Mouse (Mus musculus): ENCODE results near the gene Tmem132b. TPM values are rescaled to one million over a fixed set of nuclear protein-coding genes. Genes with fewer than 3 reads are reported as not detected.

Tmem132b gene
- polyA plus RNA-seq, 1 experiment from 2014 or later, result 0.28 TPM

DNA sequence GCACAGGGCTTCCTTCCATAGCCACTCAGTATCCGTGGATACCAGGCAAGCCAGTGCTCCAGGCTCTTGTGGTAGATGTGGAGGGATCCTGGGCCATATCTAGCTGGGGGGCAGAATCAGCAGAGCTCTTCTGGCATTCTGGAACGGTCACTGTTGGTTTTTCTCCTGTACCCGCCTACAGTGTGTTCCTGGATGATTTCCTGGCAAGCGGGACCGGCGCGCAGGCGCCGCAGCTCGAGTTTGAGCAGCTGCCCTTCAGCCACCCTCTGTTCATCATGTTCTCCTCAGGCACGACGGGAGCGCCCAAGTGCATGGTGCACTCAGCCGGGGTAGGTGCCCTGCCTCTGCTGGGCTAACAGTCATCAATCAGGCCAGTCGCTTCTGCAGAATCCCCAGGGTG lies 25.6 kb upstream of the Tmem132b start:
- no peak for TF ChIP-seq CTCF (IDR thresholded peaks at IDR 0.05; ENCODE audit: low read depth)
- H3K4me3 ChIP-seq (replicated peaks; ENCODE audit: low read depth, low read length), result no peak overlapping the region
- H3K4me2 ChIP-seq (ENCODE audit: low read length), result no peak overlapping the region
- peaks cover 15% of the 10 kb centered on the region; the same call in 1 of the 2 replicates for H3K36me3 ChIP-seq (ENCODE audit: insufficient read depth, low read length)
- H3K4me1 ChIP-seq (replicated peaks; ENCODE audit: insufficient read depth, low read length), result no peaks in the 10 kb centered on the region
- DNase-seq (ENCODE audit: low spot score) (no peak), ATAC-seq (replicated peaks; ENCODE audit: low FRiP score, low read depth) (no peak)
- H3K9me3 ChIP-seq (replicated peaks; ENCODE audit: low read length), result no peaks in the 10 kb centered on the region
- H3K27ac ChIP-seq, result no peak overlapping the region; the same call in 1 of the 2 replicates
- no peaks in the 10 kb centered on the region for H3K27me3 ChIP-seq (ENCODE audit: insufficient read depth, low read length)
- no peak overlapping the region for H3K9ac ChIP-seq (ENCODE audit: low read depth, low read length)
- 67% methylated on average over 15 of the region's 15 CpGs for WGBS

DNA sequence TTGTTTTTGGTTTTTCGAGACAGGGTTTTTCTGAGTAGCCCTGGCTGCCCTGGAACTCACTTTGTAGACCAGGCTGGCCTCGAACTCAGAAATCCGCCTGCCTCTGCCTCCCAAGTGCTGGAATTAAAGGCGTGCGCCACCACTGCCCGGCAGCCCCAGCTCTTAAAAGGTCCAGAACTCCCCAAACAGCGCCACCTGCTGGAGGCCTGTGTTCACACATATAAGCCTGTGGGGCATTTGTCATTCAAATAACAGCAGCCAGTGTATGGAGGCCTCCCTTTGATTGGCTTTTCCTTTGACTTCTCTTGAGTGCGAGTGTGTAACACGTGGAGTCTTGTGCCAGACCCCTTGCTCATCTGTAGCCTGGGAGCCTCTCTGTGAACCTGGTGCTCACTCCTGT lies 24.0 kb upstream of the Tmem132b start:
- Histone ChIP-seq H3K36me3 (ENCODE audit: insufficient read depth, low read length) (peaks cover 21% of the 10 kb centered on the region; the same call in 1 of the 2 replicates), H3K4me1 (replicated peaks; ENCODE audit: insufficient read depth, low read length) (no peaks in the 10 kb centered on the region), H3K9ac (ENCODE audit: low read depth, low read length) (no peak overlapping the region), H3K27me3 (ENCODE audit: insufficient read depth, low read length) (no peaks in the 10 kb centered on the region), H3K27ac (no peak overlapping the region), H3K9me3 (replicated peaks; ENCODE audit: low read length) (no peaks in the 10 kb centered on the region), H3K4me2 (ENCODE audit: low read length) (no peak overlapping the region), H3K4me3 (replicated peaks; ENCODE audit: low read depth, low read length) (no peak overlapping the region)
- no peak for DNase-seq (ENCODE audit: low spot score)
- no peak for ATAC-seq (replicated peaks; ENCODE audit: low FRiP score, low read depth)
- WGBS, result 92% methylated on average over 9 of the region's 9 CpGs
- peak; percentile 48; the same call in 1 of the 2 replicates for TF ChIP-seq CTCF (IDR thresholded peaks at IDR 0.05; ENCODE audit: low read depth)

DNA sequence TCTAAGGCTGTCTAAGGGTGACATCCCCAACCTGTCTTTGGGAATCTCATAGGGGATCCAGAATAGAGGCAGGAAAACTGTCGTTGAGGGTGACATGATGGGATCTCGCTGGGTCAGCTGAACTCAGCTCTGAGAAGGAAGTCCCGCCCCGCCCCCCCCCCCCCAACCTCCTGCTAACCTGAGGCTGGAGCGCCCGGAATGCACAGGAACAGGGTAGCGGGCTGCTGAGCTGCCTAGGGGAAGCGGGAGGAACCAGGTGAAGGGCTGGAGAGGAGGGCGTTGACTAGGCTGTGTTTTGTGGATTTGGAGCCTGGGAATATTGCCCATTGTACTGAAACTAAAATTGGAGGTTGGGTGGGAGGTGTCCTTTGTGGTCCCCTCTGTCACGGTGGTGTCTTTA lies 23.6 kb upstream of the Tmem132b start:
- H3K9ac ChIP-seq (ENCODE audit: low read depth, low read length), result no peak overlapping the region
- peaks cover 24% of the 10 kb centered on the region; the same call in 1 of the 2 replicates for H3K36me3 ChIP-seq (ENCODE audit: insufficient read depth, low read length)
- H3K27ac ChIP-seq, result no peak overlapping the region
- no peak overlapping the region for H3K4me2 ChIP-seq (ENCODE audit: low read length)
- DNase-seq (ENCODE audit: low spot score), result no peak
- H3K4me3 ChIP-seq (replicated peaks; ENCODE audit: low read depth, low read length), result no peak overlapping the region
- H3K4me1 ChIP-seq (replicated peaks; ENCODE audit: insufficient read depth, low read length), result no peaks in the 10 kb centered on the region
- H3K9me3 ChIP-seq (replicated peaks; ENCODE audit: low read length), result no peaks in the 10 kb centered on the region
- 95% methylated on average over 10 of the region's 10 CpGs for WGBS
- no peak for TF ChIP-seq CTCF (IDR thresholded peaks at IDR 0.05; ENCODE audit: low read depth)
- H3K27me3 ChIP-seq (ENCODE audit: insufficient read depth, low read length), result no peaks in the 10 kb centered on the region
- ATAC-seq (replicated peaks; ENCODE audit: low FRiP score, low read depth), result no peak

DNA sequence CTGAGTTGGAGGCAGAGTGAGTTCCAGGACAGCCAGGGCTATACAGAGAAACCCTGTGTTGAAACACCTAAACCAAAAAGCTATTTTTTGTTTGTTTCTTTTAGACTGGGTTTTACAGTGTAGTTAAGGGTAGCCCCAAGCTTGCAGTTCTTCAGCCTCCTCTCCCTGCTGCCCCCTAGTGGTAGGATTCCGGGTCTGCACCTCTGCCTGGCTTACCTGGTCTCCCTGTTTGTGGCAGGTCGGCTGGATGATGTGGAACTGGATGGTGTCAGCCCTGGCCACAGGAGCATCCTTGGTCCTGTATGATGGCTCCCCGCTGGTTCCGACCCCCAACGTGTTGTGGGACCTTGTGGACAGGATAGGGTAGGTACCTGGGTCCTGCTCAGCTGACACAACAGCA lies 22.0 kb upstream of the Tmem132b start:
- H3K36me3 ChIP-seq (ENCODE audit: insufficient read depth, low read length), result 0 out of 2 replicates have a peak, but pooled peaks cover 25% of the 10 kb centered on the region
- no peaks in the 10 kb centered on the region for H3K9me3 ChIP-seq (replicated peaks; ENCODE audit: low read length)
- H3K4me1 ChIP-seq (replicated peaks; ENCODE audit: insufficient read depth, low read length), result no peaks in the 10 kb centered on the region
- H3K27me3 ChIP-seq (ENCODE audit: insufficient read depth, low read length), result no peaks in the 10 kb centered on the region
- TF ChIP-seq CTCF (IDR thresholded peaks at IDR 0.05; ENCODE audit: low read depth), result peak; percentile 78
- H3K4me3 ChIP-seq (replicated peaks; ENCODE audit: low read depth, low read length), result no peak overlapping the region
- 56% methylated on average over 5 of the region's 5 CpGs for WGBS
- DNase-seq (ENCODE audit: low spot score) (peak; percentile 56), ATAC-seq (replicated peaks; ENCODE audit: low FRiP score, low read depth) (no peak)
- H3K4me2 ChIP-seq (ENCODE audit: low read length), result no peak overlapping the region
- no peak overlapping the region for H3K9ac ChIP-seq (ENCODE audit: low read depth, low read length)
- H3K27ac ChIP-seq, result no peak overlapping the region

DNA sequence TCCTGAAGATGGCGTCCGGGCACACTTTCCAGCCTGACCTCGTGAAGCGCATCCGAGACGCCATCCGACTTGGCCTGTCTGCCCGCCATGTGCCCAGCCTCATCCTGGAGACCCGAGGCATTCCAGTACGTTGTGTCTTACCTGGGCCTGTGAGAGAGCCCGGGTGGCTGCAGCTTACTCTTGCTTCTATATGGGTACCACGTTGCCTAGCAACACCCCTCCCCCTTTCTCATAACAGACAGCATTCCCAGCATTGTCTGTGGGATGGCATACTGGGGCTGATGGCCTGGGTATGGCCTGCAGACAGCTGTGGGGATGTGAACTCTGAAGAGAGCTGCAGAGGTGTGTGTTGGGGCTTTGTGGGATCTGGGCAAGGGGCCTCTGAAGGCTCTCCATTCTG lies 16.6 kb upstream of the Tmem132b start:
- 90% methylated on average over 12 of the region's 12 CpGs for WGBS
- no peak overlapping the region for H3K9ac ChIP-seq (ENCODE audit: low read depth, low read length)
- no peak for TF ChIP-seq CTCF (IDR thresholded peaks at IDR 0.05; ENCODE audit: low read depth)
- no peaks in the 10 kb centered on the region for H3K27me3 ChIP-seq (ENCODE audit: insufficient read depth, low read length)
- H3K4me3 ChIP-seq (replicated peaks; ENCODE audit: low read depth, low read length), result no peak overlapping the region
- H3K9me3 ChIP-seq (replicated peaks; ENCODE audit: low read length), result no peaks in the 10 kb centered on the region
- DNase-seq (ENCODE audit: low spot score), result no peak
- no peak for ATAC-seq (replicated peaks; ENCODE audit: low FRiP score, low read depth)
- no peak overlapping the region for H3K27ac ChIP-seq
- H3K36me3 ChIP-seq (ENCODE audit: insufficient read depth, low read length), result peaks cover 35% of the 10 kb centered on the region
- H3K4me2 ChIP-seq (ENCODE audit: low read length), result no peak overlapping the region
- H3K4me1 ChIP-seq (replicated peaks; ENCODE audit: insufficient read depth, low read length), result no peaks in the 10 kb centered on the region

DNA sequence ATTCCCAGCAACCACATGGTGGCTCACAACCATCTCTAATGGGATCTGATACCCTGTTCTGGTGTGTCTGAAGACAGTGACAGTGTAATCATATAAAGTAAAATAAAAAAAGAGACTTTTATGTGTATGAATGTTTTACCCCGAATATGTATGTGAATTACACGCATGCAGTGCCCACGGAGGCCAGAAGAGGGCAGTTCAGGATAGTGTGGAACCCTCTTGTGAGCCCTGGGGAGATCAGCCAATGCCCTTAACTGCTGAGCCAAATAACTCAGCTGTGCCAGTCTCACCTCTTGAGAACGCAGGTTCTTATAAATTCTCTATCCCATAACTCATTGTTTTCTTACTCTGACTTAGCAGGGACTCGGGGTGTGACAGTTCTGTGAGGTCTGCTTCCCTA lies 12.9 kb upstream of the Tmem132b start:
- no peak overlapping the region for H3K4me2 ChIP-seq (ENCODE audit: low read length)
- peak; percentile 35 for DNase-seq (ENCODE audit: low spot score)
- 64% methylated on average over 5 of the region's 5 CpGs for WGBS

More for the DNA sequence above, 12.9 kb upstream of the Tmem132b start:
- Histone ChIP-seq H3K9me3 (replicated peaks; ENCODE audit: low read length) (no peaks in the 10 kb centered on the region), H3K36me3 (ENCODE audit: insufficient read depth, low read length) (peaks cover 26% of the 10 kb centered on the region), H3K27me3 (ENCODE audit: insufficient read depth, low read length) (no peaks in the 10 kb centered on the region), H3K4me1 (replicated peaks; ENCODE audit: insufficient read depth, low read length) (no peaks in the 10 kb centered on the region), H3K9ac (ENCODE audit: low read depth, low read length) (no peak overlapping the region), H3K27ac (no peak overlapping the region), H3K4me3 (replicated peaks; ENCODE audit: low read depth, low read length) (no peak overlapping the region)
- no peak for ATAC-seq (replicated peaks; ENCODE audit: low FRiP score, low read depth)
- TF ChIP-seq CTCF (IDR thresholded peaks at IDR 0.05; ENCODE audit: low read depth), result peak; percentile 61

Measured in kidney, postnatal 0 days (tissue).